Mouse (Mus musculus) urinary bladder, postnatal 36 days (tissue): ENCODE data around the gene Gtpbp1.
"Not testable (repeated sequence)": the region's sequence is repeated elsewhere in the genome, so short reads cannot be mapped to it uniquely, and the experiment has no call there.

Experiments
- DNase-seq, 2 experiments: peaks; one replicate each; pipeline ENCODE4 v3.0.0; 2022; ENCODE audit warnings: low spot score in 2 of 2, mixed read lengths in 1 of 2

Gtpbp1 gene

GRCm38 (mm10) chr15:79690426-79691022 is at the start of gene Gtpbp1:
Gtpbp1 (plus strand) TSS chr15:79690845.
- DNase-seq, result peak; percentile 93 to 97

- no peak for DNase-seq
Observed at GRCm38 (mm10) chr15:79641135-79641817, 49.4 kb upstream of the Gtpbp1 start.

- no peak for DNase-seq
Observed at GRCm38 (mm10) chr15:79645483-79645882, 45.2 kb upstream of the Gtpbp1 start.

GRCm38 (mm10) chr15:79648130-79648529 is 42.5 kb upstream of the Gtpbp1 start:
- DNase-seq, result no peak

GRCm38 (mm10) chr15:79650569-79650968 is 40.1 kb upstream of the Gtpbp1 start:
- DNase-seq, result no peak

- no peak for DNase-seq
Observed at GRCm38 (mm10) chr15:79651481-79651880, 39.2 kb upstream of the Gtpbp1 start.

GRCm38 (mm10) chr15:79656451-79656850 is 34.2 kb upstream of the Gtpbp1 start:
- DNase-seq, result no peak

GRCm38 (mm10) chr15:79657837-79658530 is 32.7 kb upstream of the Gtpbp1 start:
- DNase-seq, result peak; percentile 67 to 83

GRCm38 (mm10) chr15:79658531-79659375 is 31.9 kb upstream of the Gtpbp1 start, which contains the start of the genes Fam227a and Cby1:
Fam227a (minus strand) TSS chr15:79658956.
Cby1 (plus strand) TSS chr15:79659199.
- DNase-seq, result peak; percentile 95

- DNase-seq, result no peak
Observed at GRCm38 (mm10) chr15:79661852-79662251, 28.8 kb upstream of the Gtpbp1 start.

- DNase-seq, result no peak
Observed at GRCm38 (mm10) chr15:79664666-79665065, 26.0 kb upstream of the Gtpbp1 start.

GRCm38 (mm10) chr15:79669195-79669594 is 21.4 kb upstream of the Gtpbp1 start:
- no peak for DNase-seq

- peak; percentile 81 to 89 for DNase-seq
Observed at GRCm38 (mm10) chr15:79670249-79670971, 20.2 kb upstream of the Gtpbp1 start, which contains the start of gene Tomm22. Tomm22 (plus strand) TSS chr15:79670861.

GRCm38 (mm10) chr15:79670972-79671299 is 19.7 kb upstream of the Gtpbp1 start:
- DNase-seq, result no peak

GRCm38 (mm10) chr15:79671828-79672348 is 18.8 kb upstream of the Gtpbp1 start:
- DNase-seq, result not testable (repeated sequence)

- DNase-seq, result no peak
Observed at GRCm38 (mm10) chr15:79677936-79678335, 12.7 kb upstream of the Gtpbp1 start.

GRCm38 (mm10) chr15:79681973-79682372 is 8.7 kb upstream of the Gtpbp1 start:
- no peak for DNase-seq

GRCm38 (mm10) chr15:79683146-79683545 is 7.5 kb upstream of the Gtpbp1 start:
- DNase-seq, result no peak

GRCm38 (mm10) chr15:79683707-79684465 is 6.8 kb upstream of the Gtpbp1 start:
- DNase-seq, result peak; percentile 26 to 42

- DNase-seq, result no peak
Observed at GRCm38 (mm10) chr15:79684616-79685015, 6.0 kb upstream of the Gtpbp1 start.
